Mouse (Mus musculus): ENCODE measurements around the gene Pip5k1b.

DNA sequence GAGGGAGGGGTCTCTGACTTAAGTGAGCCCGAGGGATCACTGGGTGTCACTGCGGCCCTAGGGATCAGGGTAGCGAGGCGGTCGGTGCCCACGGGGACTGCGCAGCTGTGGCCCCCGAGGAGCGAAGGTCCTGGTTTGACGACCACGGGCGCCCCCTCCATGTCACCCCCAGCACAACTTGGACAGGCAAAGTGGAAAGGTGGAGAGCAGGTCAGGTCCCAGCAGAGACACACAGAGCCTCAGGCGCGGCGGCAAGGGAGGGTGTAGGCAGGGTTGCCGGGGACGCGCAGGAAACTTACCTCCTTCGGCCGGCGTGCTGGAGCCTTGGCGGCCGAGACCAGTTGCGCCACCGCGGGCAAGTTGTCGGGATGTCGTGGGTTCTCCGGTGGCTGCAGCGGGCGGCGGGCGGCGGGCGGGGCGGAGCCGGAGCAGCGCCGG, at the start of gene Pip5k1b:
- TF ChIP-seq POLR2A (IDR thresholded peaks at IDR 0.05; ENCODE audit: insufficient read length, low read depth) (no peak), MAX (IDR thresholded peaks at IDR 0.05; ENCODE audit: low read depth) (no peak), TCF12 (IDR thresholded peaks at IDR 0.05; ENCODE audit: insufficient read depth, poor library complexity, severe bottlenecking) (no peak), MYOD1 (IDR thresholded peaks at IDR 0.05; ENCODE audit: control insufficient read depth in 1 of 3, insufficient read length in 2 of 3, low read depth in 2 of 3) (no peak), USF1 (IDR thresholded peaks at IDR 0.05; ENCODE audit: low read depth) (no peak), E2F4 (IDR thresholded peaks at IDR 0.05; ENCODE audit: insufficient read depth) (no peak), MYOG (IDR thresholded peaks at IDR 0.05; ENCODE audit: control insufficient read depth in 1 of 3, insufficient read depth in 1 of 3, insufficient read length in 2 of 3, low read depth in 2 of 3) (no peak)

All from myocyte (in vitro differentiated cells).